Mouse (Mus musculus) erythroid progenitor cell, adult 5-6 weeks (primary cell): ENCODE data around the gene Gm20388. TPM values are rescaled to one million over a fixed set of nuclear protein-coding genes. Genes with fewer than 3 reads are reported as not detected.

Experiments used
- ATAC-seq: replicated peaks from 2 replicates; pipeline ENCODE4 v1.8.0; 2016; ENCODE audit warnings: moderate number of reproducible peaks, mild to moderate bottlenecking, moderate TSS enrichment, inconsistent platforms; ENCODE audit not compliant: poor library complexity, low FRiP score, severe bottlenecking
- total RNA-seq, 2 experiments: library from RNA; stranded (forward) in 1 of 2; stranded (reverse) in 1 of 2; fragments of 150-400 nt in 1 of 2; fragments of 186-747, 209-891 nt in 1 of 2; gene quantifications; 2 replicates each; pipeline versions ENCODE4 v1.2.3 to v1.2.4; 2015 to 2017; ENCODE audit warnings: low replicate concordance in 2 of 2

The Gm20388 gene
- total RNA-seq, 2 experiments from 2014 or later: 4.2 TPM; not detected in 1

- no peak for ATAC-seq
These were observed 2437.3 kb downstream of the Gm20388 start for GRCm38 (mm10) chr8:122347811-122348552.

GRCm38 (mm10) chr8:122349357-122350297 is 2439.0 kb downstream of the Gm20388 start:
- ATAC-seq: peak; percentile 85

DNA sequence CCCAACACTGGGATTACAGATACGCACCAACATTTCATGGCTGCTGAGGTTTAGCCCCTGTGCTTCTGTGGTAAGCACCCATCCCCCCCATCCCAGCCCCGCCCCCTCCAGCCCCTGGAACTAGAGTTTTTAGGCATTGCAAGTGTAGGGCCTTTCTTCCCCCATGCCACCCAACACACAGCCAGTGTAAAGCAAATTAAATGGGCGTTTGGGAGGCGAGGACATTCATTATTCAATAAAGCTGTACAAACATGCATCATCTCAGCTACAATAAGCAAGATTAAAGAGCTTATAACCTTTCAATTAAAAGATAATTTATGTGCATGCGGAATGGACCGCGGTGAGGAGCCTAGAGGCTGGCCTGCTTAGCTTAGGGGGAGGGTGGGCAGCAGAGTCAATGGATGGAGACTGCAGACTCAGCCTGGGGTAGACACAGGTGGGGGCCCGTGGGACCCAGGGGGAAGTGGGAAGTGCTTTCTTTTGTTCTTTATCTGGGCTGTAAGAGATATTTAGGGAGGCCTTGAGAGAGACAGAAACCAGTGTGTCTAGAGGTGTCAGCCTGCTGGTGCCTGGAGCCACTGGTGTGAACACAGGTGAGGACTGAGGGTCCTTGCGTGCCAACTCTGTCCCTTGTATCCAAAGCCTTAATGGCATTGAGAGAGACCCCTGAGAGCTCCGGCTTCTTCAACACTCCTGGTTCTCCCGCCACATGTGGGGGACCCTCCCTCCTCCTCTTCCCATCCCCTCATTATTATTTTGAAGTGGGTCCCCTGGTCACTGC is 2439.9 kb downstream of the Gm20388 start:
- ATAC-seq: no peak

DNA sequence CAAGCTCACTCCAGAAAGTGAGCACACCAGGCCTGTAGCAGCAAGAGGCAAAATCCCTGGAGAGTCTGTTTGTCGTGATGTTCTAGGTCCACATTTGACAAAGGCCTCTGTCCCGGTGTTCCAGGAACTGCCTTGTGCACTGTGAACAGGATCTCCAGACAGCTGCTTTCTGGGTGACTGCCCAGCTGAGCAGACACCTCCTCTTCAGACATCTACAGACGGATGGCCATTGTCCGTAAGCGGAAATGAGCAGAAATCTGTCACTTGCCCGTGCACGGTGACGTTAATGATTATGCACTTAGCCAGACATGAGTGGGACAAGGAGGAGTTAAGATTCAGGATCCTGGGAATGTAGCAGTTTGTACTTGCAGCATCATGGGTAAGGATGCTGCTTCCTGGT is 2443.5 kb downstream of the Gm20388 start:
- no peak for ATAC-seq

DNA sequence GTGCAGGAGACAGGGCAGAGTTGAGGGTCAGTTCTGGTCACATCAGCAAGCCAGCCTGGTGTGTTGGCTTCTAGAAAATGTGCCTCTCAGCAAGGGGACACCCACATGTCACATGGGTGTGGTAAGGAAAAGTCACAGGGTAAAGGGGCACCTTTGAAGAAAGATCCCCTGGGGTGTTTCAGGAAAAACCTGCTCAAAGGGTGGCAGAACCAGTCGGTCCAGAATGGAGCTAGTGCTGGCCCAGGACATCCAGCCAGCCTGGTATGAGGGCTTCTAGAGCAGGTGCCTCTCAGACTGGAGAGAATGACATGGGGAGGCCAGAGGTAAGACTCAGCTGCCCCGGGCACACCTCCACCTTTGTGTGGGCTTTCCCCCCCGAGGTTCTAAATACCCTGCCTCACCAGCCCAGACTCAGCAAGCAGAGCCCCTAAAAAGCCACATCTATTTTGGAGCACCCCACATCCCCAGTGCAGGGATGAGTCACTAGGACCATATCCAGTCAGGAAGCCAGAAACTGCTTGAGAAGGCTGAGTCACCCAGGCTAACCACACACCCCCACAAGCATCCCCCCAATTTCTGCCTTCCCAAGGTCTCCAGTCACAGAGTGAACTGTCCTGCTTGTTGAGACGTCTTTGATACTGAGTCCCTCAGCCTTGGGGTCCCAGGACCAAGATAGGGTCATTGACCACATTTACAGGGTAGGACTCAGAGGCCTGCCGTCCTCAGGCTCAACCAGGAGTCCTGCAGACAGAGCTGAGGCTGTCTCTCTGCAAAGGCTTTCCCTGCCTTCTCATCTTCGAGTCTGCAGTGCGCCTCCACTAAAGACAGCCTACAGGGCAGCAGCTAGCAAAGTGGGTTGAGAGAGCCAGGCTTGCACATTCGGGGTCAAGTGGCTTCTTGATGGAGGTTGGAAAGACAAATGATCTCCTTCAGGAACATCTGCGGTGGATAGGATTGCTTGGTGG is 2445.3 kb downstream of the Gm20388 start:
- no peak for ATAC-seq

DNA sequence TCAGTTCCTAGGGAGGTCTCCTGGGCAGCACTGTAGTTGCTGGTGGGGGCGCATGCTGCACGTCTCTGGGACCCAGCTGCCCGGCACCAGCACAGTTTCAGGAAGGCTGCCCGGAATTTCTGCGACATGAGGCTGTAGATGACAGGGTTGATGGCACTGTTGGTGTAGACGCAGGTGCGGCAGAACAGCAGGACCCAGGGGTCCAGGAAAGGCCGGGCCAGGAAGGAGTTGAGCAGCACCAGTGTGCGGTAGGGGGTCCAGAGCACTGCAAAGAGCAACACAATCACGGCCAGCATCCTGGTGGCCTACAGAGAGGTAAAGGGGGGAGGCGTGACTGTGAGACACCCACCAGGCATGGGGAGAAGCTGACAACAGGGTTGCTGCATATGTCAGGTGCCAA is 2446.6 kb downstream of the Gm20388 start:
- no peak for ATAC-seq

GRCm38 (mm10) chr8:122357641-122358040 is 2447.0 kb downstream of the Gm20388 start:
- ATAC-seq: no peak

GRCm38 (mm10) chr8:122359111-122359775 is 2448.6 kb downstream of the Gm20388 start:
- ATAC-seq: no peak

DNA sequence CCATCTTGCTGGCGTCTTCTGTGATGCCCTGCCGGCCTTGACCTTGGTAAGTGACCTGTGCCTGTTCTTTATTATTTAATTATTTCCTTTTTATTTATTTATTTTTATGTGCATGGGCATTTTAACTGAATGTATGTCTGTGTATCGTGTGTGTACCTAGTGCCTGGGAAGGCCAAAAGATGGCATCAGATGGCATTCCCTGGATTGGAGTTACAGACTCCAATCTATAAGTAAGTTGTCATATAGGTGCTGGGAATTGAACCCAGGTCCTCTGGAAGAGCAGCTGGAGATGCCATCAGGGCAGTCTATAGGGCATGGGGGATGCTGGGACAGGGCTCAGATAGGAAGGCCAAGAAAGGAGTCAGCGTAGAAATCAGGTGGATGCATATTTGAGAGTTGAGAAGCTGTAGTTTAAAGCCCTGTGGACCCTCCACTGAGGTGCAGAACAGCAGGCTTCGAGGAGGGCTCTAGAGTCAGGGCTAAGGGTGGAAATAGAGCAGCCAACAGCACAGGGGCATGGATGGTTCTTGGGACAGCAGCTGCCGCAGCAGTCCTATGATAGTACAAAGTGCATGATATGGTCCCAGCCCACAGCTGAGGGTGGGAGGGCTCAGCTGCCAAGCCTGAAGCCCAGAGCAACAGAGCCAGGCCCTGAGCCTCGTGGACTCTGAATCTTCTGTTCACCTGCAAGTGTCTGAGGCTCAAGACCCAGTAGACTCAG is 2450.2 kb downstream of the Gm20388 start, which contains the start of gene Trhr2:
Trhr2 (minus strand) TSS at position 51 of the 721 bp plus-strand sequence.
- no peak for ATAC-seq

- ATAC-seq: no peak
These were observed 2451.6 kb downstream of the Gm20388 start for GRCm38 (mm10) chr8:122362271-122362670.

DNA sequence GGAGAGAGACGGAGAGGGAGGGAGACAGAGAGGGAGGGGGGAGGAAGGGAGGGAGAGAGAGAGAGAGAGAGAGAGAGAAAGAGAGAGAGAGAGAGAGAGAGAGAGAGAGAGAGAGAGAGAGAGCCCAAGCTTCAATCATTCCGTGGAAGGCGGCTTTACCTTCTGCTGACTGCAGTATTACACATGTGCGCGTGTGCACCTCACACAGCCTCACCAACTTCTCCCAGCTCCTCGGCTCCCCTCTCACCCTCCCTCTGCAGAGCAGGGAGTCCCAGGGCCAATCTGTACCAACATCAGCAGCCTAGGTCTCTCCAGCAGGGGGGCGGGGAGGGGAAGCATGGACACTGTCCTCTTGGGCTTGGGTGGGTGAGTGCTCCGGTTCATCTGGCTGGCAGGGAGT is 2452.3 kb downstream of the Gm20388 start:
- no peak for ATAC-seq

DNA sequence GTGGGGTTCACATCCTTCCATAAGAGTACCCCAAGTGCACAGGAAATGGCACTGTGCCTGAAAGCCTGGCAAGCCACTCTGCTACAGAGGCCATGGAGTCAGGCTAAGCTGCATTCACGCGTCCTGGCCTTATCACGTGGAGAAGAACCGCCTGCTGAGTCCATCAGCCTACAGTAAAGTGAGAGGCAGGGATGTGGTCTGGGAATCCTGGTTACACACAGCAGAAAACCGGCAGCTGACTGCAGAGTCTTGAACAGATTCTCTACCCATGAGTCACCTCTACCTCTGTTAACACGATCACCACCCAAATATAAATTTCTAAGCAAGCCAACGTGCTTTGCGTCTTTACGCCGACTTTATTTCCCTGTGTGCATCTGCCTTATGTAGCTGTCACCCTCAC is 2457.9 kb downstream of the Gm20388 start:
- ATAC-seq: no peak

GRCm38 (mm10) chr8:122369665-122370064 is 2459.0 kb downstream of the Gm20388 start:
- peak; percentile 82 for ATAC-seq

GRCm38 (mm10) chr8:122371706-122372105 is 2461.1 kb downstream of the Gm20388 start:
- no peak for ATAC-seq

- no peak for ATAC-seq
These were observed 2464.7 kb downstream of the Gm20388 start for GRCm38 (mm10) chr8:122375320-122375719.

DNA sequence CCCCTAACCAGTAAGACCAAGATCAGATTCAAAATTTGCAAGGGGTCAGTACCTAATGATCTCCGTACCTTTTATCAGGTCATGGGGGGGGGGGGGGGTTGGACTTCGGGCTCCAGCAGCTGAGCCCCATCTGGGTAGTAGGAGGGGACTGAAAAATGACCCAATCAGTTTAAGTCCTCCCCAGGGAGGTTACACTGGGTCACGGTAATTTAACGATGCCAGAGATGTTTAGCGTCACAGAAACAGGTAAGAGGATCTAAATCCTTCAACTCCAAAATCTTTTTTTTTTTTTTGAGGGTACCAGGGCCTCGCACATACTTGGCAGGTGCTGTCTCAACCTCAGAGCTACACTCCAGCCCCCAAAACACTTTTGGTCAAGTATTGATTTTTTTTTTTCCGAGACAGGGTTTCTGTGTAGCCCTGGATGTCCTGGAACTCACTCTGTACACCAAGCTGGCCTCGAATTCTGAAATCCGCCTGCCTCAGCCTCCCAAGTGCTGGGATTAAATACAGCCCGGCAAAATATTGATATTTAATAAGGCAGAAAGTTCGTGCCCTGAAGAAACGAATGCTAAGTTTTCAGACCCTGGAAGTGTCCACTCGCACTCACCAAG is 2465.2 kb downstream of the Gm20388 start:
- ATAC-seq: no peak
